Mouse (Mus musculus) liver, postnatal 0 days (tissue): Measurements from ENCODE around the gene Ttc34.

Experiments used
- CTCF ChIP-seq: sonication (generic); IDR thresholded peaks from 2 replicates; pipeline ENCODE4 v1.5.1; 2016; ENCODE audit warnings: antibody characterized with exemption, low read depth
- EP300 ChIP-seq: IDR thresholded peaks from 2 replicates; pipeline ENCODE4 v1.6.1; 2016; ENCODE audit warnings: antibody characterized with exemption, low read depth, mild to moderate bottlenecking

- TF ChIP-seq CTCF (no peak), EP300 (no peak)
These were observed 71.2 kb downstream of the Ttc34 start for GRCm38 (mm10) chr4:154908490-154908889.
